Mouse (Mus musculus): ENCODE data around the gene Tbx6.
A peak's percentile ranks its signal among the peaks of the same experiment; 100 is the strongest.

Tbx6 gene

DNA sequence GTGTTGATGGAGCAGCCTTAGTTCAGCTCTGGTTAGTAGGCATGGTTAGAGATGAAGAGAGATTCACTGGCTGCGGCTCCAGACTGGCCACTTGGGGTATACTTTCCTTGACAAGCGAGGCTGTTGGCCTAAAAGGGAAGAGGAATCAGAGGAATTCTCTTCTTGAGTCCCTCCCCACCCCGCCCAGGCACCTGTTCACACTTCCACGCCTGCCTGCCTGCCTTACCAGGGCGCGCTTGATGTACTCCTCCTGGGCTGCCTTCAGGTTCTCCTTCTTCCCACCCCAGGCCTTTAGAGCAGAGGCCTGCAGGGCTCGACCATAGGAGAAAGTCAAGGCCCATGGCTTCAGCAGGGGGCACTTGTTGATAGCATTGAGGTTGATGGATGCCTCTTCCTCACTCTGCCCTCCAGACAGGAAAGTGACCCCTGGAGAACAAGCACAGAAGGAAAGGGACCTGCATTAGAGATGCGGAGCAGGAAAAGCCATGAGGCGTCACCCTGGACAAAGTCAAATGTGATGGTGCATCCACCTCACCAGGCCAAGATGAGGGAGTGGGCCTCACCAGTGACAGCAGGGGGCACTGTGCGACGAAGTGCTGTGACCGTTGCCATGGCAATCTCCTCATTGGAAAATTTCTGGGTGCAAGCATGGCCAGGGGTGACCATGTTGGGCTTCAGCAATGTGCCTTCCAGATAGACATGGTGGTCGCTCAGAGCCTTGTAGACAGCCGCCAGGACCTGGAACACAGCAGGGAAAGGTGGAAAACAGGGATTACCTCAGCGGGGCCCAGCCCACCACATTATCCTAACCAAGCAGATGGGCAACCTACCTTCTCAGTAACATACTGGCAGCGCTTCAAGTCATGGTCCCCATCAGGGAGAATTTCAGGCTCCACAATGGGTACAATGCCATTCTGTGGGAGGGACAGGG is 14.4 kb downstream of the Tbx6 start:
- DNase-seq, result no peak

DNA sequence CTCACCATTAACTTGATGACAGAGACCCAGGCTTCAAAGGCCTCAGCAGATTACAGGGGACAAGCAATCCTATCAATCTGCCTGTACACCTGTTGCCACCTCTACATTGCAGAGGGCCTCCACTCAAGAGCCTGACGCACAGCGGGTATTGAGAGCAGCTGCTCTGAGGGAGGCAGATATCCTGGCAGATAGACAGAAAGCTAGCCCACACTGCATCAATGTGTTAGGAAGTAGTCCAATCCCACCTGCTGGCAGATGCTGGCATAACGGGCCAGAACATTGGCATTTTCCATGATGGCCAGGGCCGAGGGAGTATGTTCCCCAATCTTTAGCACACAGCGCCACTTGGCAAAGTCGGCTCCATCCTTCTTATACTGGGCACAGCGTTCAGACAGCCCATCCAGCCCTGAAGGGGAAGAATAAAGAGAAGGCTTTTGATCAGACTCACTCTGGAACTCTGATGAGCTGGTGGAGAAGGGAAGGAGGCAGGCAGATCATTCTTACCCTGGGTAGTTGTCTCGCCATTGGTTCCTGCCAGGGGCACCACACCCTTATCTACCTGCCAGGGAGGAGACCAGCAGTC is 15.2 kb downstream of the Tbx6 start:
- peak in 1 of 2 experiments; percentile 51 for DNase-seq

DNA sequence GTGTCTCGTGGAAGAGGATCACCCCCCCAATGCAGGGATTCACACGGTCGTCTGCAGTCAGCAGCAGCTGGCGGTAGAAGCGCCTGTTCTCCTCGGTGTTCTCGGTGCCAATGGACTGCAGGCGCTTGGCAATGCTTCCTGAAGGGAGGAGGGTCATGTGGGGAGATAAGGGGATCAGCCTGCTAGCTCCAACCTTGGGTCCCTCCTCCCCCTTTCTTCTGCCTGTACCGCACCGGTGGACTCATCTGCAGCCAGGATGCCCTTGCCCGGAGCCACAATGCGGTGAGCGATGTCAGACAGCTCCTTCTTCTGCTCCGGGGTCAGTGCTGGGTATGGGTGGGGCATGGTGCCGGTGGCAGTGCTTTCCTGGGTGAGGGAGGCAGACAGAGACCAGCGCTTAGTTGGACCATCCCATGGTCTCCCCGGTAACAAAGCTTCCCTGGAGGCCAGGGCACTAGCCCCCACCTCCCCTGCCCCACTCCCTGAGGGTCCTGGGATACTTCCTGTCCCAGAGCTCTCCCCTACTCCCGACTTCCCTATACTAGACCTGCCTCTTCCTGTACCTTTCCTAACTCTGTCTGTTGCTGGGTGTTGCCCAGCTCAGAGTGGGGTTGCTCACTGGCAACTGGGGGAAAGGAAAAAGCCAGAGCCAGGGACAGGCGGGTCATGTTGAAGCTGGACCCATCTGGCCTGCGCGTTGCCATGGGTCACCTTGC is 16.3 kb downstream of the Tbx6 start, which contains the start of gene Fam57b:
Gene Fam57b (plus strand): TSS at position 258 of the 716 bp plus-strand sequence.
- DNase-seq, result no peak

DNA sequence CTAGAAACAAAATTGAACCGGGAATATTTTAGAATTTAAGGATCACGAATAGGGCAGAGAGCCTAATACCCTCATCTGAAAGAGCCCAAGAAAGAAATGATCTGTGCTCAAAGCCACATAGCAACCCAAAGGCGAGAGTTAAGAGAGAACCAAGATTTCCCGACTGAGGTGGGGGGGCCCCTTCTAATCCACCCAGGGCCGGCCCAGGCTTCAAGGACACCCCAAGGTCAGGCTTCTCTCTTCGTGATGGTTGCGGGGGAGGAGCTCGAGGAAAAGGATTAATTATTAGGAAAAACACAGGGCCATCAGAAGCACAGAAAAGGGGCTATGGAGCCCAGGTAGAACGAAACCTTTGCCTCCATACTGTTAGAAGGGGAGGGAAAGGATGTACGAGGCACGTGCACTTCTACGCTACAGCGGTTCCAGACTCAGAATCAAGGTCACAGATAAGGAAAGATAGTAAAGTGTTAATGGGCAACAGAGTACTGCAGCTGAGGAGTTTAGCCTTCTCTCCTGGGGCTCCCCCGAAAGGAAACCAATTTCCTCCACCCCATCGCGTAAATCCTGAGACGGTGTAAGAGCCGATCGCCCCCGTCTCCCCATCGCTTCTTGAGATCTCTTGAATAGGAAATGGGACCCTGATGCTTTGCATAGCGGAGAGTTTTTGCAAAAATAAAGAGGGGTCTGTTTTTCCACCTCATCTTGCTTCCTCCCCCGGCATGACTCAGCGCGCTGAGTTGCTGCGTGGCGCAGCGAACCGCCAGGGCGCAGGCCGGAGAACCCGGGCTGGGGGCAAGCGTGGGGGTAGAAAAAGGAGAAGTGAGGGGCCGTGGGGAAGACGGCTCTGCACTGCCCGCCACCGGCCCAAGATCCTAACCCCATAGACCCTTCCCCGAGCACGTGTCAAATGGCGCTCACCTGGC is 17.1 kb downstream of the Tbx6 start:
- no peak for DNase-seq

DNA sequence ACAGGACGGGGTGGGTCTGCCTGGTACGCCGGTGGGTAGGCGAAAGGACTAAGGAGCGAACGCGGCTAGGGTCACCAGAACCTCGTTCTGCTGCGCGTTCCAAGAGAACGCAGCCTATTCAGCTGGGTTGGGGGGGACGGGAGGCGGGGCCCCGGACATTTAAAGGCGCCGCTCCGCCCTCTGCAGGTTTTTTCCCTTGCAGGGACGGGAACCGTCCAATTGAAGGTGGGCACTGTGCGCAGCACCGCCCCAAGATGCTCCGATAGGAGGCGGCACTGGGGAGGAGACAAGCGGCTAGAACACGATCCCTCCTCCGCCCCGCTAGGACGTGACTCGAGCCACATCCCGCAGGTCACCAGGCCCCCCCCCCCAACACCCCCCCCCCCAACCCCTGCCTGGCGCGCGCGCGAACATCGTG is 17.8 kb downstream of the Tbx6 start:
- peak; percentile 97 for DNase-seq

DNA sequence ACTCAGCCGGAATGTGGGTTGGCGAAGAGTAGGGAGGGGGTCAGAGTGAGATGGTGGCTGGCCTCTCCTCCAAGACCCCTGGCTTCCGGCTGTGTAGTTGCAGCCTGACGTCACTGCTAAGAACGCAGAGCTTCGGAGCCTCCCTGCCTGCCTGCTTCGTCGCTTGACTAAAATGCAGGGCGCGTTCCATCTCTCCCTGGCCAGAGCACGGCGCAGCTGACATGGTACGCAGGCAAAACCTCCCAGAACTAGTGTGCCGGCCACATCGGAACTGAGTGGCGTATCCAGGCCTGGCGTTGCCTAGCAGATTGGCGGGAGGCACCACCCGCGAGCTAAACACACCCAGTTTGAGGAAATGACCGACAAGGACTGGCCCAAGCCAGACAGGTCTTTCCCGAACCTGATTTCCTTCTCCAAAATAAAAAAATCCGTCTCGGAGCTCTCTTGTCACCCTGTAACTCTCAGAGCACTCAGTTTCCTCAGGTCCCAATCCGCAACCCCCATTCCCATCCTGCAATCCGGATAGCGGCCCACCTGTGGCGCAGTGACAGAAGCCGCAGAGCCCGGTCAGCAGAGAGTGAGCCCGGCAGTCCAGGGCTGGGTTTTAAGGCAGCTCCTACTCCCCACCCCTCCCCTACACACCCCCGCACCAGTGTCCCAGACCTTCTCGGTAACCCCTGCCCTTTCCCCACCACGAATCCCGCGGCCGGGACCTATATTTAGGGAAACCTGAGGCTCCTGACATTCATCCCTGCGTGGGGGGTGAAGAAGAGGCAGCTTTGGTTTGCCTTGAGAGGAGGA is 18.4 kb downstream of the Tbx6 start:
- no peak for DNase-seq

DNA sequence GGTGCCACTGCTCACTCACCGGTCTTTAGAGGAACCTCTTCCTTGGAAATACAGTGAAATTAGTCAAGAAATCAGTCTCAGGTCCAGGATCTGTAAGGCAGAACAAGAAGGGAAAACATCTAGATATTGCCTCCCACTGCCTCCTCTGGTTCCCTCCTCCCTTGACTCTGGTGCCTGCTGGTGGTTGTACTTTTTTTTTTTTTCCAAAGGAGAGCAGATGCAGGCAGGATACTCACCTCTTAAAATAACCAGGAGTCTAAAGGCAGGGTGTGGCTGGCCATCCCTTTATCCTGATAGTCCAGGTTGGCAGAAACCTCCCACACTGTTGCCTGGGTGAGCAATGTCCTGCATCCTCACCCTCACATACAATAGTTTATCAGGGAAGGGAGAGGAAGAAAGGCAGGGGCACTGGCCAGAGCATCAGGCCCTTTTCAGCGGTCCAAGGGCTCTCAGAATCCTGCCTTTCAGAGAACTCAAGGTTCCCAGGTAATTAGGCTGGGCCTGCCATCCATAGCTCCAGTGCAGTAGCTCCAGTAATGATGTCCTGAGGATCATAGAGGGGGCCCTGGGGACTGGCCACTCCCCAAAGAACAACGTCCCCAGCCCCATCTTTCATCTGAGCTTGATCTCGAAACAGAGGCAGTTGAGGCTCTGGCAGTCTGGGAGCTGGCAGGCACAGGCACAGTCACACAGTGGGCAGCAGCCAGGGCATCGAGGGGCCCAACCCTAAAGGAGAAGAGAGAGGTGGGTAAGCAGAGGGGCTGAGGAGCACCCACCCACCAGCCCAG is 19.2 kb downstream of the Tbx6 start:
- DNase-seq, result no peak

DNA sequence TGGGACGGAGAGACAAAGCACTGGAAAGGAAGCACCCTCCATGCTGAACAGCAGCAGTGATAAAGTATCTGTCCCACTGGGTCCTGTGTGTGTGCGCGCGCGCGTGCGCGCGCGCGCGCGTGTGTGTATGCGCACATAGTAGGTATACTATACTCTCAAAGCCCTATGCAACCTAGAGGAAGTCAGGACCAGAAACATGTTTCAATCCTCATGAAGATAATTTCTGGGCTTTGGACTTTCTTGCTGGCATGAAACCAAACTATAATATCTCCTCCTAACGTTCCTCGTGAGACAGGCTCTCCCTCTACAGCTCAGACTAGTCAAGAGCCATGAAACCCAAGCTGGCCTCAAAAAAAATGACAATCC is 19.8 kb downstream of the Tbx6 start:
- DNase-seq, result no peak

DNA sequence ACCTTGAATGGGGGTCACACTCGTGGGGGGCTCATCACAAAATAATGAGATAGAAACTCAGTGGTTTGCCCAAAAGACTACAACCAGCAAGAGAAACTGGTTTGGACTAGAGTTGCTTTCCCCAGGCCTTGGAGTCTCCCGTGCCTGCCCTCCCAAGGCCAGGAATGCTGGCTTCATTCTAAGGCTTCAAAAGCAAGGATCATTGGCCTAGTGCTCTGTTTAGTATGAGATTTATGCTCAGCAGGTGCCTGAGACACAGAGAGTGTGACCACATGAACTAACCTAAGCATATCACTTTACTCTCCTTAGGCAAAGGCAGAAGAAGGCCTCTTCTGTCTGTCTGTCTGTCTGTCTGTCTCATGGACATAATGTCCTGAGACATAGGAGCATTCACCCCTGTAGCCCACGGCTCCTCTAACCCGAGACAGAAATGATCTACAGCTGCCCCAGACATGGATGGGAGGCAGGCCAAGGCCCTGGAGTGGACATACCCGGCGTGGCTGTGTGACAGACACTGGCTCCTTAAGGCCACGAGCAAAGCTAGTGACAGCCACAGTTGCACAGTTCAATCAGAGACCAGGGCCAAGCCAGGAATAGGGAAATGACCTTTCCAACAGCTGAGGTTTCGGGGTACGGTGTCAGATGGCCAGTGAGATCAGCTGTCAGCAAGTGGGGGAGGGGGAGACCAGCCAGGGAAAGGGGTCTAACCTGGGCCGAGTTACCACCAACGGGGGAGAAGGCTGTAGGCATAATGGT is 21.0 kb downstream of the Tbx6 start:
- no peak for DNase-seq

DNA sequence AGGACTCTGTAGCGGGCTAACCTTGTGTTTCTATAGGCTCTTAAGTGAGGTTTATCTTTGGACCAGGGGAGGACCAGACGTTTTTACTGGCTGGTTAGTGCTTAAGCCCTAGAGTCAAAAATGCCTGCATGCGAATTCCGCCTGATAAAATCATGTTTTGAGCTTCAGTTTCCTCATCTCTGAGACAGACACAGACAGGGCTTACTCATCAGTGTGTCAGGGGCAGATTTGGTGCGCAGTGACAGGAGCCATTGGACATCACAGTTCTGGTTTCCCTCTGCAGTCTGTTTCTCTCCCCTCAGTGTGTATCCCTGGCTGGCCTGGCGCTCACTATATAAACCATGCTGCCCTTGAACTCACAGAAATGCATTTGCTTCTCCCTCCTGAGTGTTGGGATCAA is 21.9 kb downstream of the Tbx6 start:
- no peak for DNase-seq

DNA sequence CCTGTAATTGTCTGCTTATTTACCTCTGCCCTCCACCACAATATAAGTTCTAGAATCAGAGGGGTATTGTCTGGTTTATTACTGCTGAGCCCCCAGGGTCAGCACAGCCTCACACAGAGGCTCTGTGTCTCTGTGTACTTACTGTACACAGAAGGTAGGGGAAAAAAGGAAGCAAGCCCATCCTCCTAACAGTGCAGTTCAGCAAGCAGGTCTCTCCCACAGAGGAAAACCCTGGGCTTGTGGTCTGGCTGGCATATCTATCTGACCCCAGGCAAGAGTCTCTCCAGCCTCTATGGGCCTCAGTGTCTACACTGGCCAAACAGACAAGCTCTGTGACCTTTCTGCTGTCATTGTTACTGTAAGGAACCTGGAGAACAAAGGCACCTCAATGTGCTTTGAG is 22.5 kb downstream of the Tbx6 start:
- DNase-seq, result no peak

DNA sequence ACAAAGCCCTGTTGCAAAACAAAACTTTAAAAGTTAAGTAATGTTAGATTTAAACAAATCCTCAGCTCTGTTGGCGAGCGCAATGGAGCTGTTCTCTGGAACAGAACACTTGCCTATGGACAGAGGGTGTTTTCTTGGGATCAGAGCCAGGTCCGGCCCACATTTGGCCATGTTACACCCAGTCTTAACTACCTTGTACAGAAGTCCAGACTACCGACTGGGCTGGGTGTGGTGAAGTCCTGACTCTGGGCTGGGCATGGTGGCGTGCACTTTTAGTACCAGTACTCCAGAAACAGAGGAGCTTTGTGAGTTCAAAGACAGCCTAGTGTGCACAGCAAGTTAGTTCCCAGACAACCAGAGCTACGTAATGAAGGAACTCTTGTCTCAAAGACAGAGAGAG is 25.7 kb downstream of the Tbx6 start:
- DNase-seq, result no peak

DNA sequence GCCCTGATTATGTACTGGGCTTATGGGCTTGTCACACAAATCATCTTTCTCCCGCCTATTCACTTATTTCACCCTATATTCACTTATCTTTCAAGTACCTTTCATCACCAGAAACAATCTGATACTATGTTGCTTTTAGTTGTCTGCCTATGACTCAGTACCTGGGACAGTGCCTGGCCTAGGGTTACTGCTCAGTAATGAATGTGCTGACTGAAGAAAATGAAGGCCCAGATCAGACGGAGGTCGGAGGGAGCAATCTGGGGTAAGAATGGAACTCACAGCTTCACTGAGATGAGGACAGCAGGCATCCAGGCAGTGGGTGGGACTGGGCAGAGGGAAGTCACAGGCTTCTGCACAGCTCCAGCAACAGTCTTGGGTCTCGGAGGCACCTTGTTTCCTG is 26.1 kb downstream of the Tbx6 start:
- DNase-seq, result no peak

DNA sequence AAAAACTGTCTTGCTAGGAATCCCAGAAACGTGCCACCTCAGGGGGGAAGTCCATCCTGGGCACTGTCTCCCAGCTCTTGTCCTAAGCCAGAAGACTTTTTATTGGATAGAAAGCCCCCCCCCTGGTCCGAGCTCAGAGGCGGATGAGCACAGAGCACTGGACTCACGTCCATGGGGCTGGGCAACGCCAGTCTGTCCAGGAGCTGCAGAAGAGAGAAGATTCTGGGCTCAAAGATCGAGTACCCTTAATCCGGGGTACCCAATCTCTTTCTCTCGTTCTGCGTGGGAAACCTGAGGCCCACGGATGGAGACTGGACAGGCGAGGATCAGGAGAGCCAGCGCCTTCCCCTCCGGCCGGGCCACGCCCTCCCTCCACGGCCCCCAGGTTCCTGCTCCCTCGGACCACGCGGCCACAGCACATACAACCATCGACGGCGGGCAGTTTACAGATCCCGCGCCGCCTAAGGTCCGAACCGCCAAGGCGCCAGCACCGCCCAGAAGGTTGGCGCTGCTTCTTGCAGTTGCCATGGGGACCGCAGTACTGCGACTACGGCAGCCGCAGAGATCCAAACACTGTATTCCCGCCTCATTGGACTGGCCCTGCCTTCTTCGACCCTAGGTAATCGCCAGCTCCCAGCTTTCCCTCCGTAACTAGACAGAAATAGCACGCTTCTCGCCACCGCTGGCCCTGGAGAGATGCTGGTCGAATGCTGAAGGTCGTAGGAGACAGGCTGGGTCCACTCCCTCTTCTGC is 27.6 kb downstream of the Tbx6 start:
- peak; percentile 52 to 60 for DNase-seq

DNA sequence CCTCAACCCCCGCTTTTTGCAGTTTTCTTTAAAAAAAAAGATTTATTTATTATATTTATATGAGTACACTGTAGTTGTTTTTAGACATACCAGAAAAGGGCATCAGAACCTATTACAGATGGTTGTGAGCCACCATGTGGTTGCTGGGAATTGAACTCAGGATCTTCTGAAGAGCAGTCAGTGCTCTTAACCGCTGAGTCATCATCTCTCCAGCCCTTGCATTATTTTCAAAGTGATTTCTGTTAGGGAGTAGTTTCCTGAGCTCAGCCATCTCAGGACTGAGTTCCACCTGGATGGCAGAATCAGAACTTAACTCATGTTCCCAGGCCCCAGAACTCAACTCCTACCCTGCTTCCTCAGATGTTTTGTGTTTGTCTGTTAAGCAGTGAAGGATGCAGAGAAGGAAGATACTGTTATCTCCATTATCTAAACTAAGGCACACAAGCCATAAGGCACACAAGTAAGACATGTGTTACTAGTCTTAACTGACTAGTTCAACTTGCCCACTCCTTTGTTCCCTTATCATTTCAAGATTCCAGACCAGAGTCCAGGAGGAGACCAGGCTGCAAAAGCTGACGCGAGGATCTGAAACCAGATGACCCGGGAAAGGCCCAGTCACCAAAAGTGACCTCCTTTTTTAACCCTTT is 28.6 kb downstream of the Tbx6 start:
- no peak for DNase-seq

DNA sequence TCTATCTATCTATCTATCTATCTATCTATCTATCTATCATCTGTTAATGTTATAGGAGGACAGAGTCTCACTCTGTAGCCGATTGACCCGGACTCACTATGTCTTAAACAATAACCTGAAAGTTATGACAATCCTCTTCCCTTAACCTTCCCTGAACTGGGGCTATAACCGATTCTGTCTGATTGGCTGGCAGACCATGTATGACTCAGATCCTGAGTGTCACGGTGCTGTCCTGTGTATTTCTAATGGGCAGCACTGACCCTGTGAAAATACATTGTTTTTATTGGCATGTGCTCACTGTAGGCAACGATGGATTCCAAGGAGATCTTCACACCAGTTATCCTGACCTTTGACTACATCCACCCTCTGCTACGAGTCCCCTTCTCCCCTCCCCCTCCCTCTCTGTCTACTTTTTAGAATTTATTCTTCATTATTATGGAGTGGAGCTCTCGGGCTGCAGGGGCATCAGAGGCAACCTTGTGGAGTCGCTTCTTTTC is 34.5 kb downstream of the Tbx6 start:
- no peak for DNase-seq

DNA sequence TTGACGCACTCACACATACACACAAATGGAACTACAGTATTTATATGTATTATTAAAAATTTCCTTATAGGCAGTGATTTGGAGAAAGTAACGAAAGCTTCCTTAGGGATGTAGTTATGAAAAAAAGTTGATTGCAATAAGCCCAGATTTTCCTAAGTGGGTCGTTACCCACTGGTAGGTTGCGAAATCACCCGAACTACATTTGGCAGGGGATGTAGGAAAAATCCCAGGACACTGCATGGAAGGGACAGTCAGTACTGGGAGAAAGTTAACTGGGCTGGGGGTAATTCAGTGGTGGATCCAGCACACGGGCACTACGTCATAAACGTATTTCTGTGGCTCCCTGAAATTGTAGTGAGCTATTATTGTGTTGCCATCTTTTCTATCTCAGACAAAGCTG is 35.2 kb downstream of the Tbx6 start:
- no peak for DNase-seq

DNA sequence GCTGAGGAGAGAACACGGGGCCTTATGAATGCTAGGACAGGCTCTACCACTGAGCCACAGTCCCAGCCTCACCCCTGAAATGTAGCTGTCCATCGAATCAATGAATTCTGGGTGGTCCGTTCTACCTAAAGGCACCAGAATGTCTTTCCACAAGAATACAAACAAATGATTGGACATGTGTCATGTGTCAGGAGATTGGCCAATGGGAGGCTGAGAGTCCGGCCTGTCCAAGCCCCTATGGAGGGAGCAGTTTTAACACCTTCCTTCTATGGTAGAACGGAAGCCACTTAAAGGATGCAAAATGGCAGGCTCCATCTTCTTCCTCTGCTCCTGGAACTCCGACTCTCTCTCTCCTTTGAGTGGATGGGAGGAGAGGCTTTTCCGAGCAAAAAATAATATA is 36.3 kb downstream of the Tbx6 start:
- DNase-seq, result no peak

DNA sequence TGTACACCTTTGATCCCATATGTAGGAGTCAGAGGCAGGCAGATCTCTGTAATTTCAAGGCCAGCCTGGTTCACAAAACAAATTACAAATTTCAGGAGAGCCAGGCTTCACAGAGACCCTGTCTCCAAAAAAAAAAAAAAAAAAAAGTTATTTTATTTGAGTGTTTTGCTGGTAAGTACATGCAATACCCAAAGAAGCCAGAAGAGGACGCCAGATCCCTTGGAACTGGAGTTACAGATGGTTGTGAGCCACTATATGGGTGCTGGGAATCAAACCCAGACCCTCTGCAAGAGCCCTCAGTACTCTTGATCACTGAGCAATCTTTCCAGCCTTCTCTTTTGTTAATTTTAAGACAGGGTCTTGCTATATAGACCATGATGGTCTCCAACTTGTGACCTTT is 37.5 kb downstream of the Tbx6 start:
- DNase-seq, result no peak
